Mouse (Mus musculus): ENCODE measurements around the gene Parva.

GRCm38 (mm10) chr7:112512895-112513294 is 85.6 kb downstream of the Parva start:
- TF ChIP-seq CTCF (IDR thresholded peaks at IDR 0.05; ENCODE audit: low read depth) (no peak), EP300 (IDR thresholded peaks at IDR 0.05; ENCODE audit: low read depth) (no peak)
